Mouse (Mus musculus) kidney, postnatal 14 days (tissue): Measurements from ENCODE around the gene Gm2974.
"Not testable (repeated sequence)": the region's sequence is repeated elsewhere in the genome, so short reads cannot be mapped to it uniquely, and the experiment has no call there.

Experiments used
- DNase-seq: peaks from one replicate; pipeline ENCODE4 v3.0.0; 2022; ENCODE audit warnings: mixed read lengths

Gm2974 gene

GRCm38 (mm10) chr14:4182491-4183210 is at the start of gene Gm2974:
Gm2974 (plus strand) TSS chr14:4182576.
- DNase-seq: peak; percentile 27

DNA sequence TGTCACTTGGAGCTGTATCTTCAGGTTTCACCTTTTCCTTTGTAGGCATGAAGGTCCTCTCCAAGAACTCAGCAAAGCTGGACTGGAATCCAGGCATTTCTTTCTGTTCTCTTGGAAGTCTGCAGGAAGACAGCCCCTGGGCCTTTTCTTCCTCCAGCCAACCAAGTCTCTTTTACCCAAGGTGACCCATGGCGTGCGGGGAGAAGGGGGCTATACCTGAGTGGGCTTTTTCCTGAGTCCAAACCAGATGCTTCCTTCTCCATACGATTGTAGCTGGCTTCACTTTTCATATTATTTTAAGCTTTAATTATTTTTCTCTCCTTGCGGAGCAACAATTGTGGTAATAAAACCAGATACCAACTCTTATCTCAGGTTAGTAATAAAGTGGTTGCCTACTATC is 40.7 kb upstream of the Gm2974 start:
- not testable (repeated sequence) for DNase-seq

DNA sequence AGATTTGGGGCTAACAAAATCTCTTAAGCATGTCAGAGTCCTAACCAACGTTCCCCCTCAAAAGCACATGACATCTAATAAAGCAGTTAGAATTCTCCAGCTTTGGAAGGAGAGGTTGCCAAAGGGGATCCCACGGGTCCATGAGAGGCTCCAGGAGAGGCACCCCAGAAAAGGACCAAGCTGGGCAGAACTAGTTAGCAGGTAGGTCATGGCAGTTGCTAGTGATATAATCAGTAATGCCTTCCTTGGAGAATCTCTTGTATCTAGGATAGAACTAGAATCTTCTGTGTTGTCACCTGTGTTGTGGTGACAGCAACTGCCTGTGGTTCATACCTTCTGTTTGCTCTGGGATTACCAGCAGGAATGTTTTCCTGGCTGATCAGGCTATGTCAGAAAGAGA is 17.6 kb upstream of the Gm2974 start, which contains the start of gene Gm3127:
Gene Gm3127 (plus strand): TSS at position 301 of the 400 bp plus-strand sequence.
- DNase-seq: not testable (repeated sequence)

GRCm38 (mm10) chr14:4182030-4182429 is 346 bp upstream of the Gm2974 start:
- DNase-seq: not testable (repeated sequence)

DNA sequence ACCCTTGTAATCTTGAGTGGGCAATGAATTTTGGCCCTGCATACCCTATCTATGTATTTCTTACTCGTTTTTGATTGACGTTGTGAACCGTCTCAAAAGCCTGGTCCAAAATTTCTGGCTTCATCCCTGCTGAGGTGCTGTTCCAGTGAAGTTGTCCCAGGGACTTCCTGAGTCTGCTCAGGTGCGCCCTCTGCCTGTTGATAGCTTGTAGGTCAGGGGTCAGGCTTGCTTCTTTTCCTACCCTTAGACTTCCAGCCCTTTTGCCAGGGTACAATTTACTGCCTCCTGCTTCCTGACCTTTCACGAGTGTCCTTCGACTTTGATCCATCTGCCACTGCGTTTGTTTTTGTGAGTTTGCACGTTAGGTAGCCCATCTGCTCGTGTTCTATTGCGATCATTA is 999 bp downstream of the Gm2974 start:
- not testable (repeated sequence) for DNase-seq

DNA sequence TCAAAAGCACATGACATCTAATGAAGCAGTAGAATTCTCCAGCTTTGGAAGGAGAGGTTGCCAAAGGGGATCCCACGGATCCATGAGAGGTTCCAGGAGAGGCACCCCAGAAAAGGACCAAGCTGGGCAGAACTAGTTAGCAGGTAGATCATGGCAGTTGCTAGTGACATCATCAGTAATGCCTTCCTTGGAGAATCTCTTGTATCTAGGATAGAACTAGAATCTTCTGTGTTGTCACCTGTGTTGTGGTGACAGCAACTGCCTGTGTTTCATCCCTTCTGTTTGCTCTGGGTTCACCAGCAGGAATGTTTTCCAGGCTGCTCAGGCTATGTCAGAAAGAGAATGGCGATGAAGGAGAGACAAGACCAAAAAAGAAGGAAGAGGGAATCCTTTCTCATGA is 67.0 kb downstream of the Gm2974 start, which contains the start of gene Gm3138:
Gene Gm3138 (plus strand): TSS at position 301 of the 400 bp plus-strand sequence.
- not testable (repeated sequence) for DNase-seq
